Mouse (Mus musculus) heart, adult 2 months (tissue): ENCODE data around the gene Bean1. TPM values are rescaled to one million over a fixed set of nuclear protein-coding genes. Genes with fewer than 3 reads are reported as not detected.
A peak's percentile ranks its signal among the peaks of the same experiment; 100 is the strongest.

Experiments used
- DNase-seq, 2 experiments: peaks; one replicate each; pipeline ENCODE4 v3.0.0; 2021
- H3K27ac ChIP-seq: fragments of 200-600 bp; 2 replicates; pipeline ENCODE4 v1.8.1; 2022
- H3K27me3 ChIP-seq: fragments of 200-500 bp; 2 replicates; pipeline ENCODE4 v1.6.1; 2012; ENCODE audit warnings: mild to moderate bottlenecking, low read length, inconsistent platforms, mixed read lengths; ENCODE audit not compliant: control insufficient read depth, insufficient read depth
- H3K36me3 ChIP-seq: fragments of 200-500 bp; 2 replicates; pipeline ENCODE4 v1.6.1; 2012; ENCODE audit warnings: low read length, inconsistent platforms; ENCODE audit not compliant: control insufficient read depth, insufficient read depth
- H3K4me1 ChIP-seq: fragments of 200-500 bp; 2 replicates; pipeline ENCODE4 v1.6.1; 2011; ENCODE audit warnings: low read length; ENCODE audit not compliant: control insufficient read depth, insufficient read depth
- H3K4me3 ChIP-seq: fragments of 200-600 bp; 2 replicates; pipeline ENCODE4 v1.8.1; 2022
- H3K79me2 ChIP-seq: fragments of 200-500 bp; replicated peaks from 2 replicates; pipeline ENCODE4 v1.6.1; 2012; ENCODE audit warnings: mild to moderate bottlenecking, inconsistent platforms, low read length, moderate library complexity, mixed read lengths; ENCODE audit not compliant: control insufficient read depth, insufficient read depth
- H3K9ac ChIP-seq: fragments of 200-500 bp; 2 replicates; pipeline ENCODE4 v1.6.1; 2012; ENCODE audit warnings: low read depth, mild to moderate bottlenecking, control low read depth, inconsistent platforms, low read length, mixed read lengths
- CTCF ChIP-seq: fragments of 200-600 bp; IDR thresholded peaks from 2 replicates; pipeline ENCODE4 v1.8.1; 2022; ENCODE audit warnings: antibody characterized with exemption, mild to moderate bottlenecking, moderate library complexity
- EP300 ChIP-seq: fragments of 200-500 bp; IDR thresholded peaks from 2 replicates; pipeline ENCODE4 v1.6.1; 2011; ENCODE audit warnings: low read depth, low read length, control low read depth; ENCODE audit not compliant: insufficient read depth
- POLR2A ChIP-seq: fragments of 200-500 bp; IDR thresholded peaks from 2 replicates; pipeline ENCODE4 v1.6.1; 2011; ENCODE audit warnings: mild to moderate bottlenecking, low read depth, low read length, control low read depth; ENCODE audit not compliant: insufficient read depth
- WGBS: fragments of 180-500 bp; shearing (Covaris S2); methylation state at CpG from one replicate; pipeline ENCODE4 v1.1.7; 2018; 5-methylcytosine and 5-hydroxymethylcytosine counted together
- intact Hi-C: fragments of 180-260 bp; cut with DNase I; formaldehyde crosslinking; loops from one replicate; pipeline ENCODE4 v1.15.1; 2025
- long read RNA-seq: library from polyadenylated mRNA; stranded (forward); transcript quantifications from one replicate; pipeline ENCODE4 v2.0.0, GENCODE M21; 2021
- polyA plus RNA-seq: library from polyadenylated mRNA; depleted of rRNA; stranded (reverse); fragments of >200 nt; gene quantifications from 2 replicates; pipeline ENCODE4 v1.2.3, GENCODE M21; 2012; rRNA removed
- total RNA-seq, 2 experiments: library from RNA; stranded (reverse); gene quantifications; 2 replicates each; pipeline ENCODE4 v1.2.3; 2021

Bean1 gene
- total RNA-seq, result 1 to 10 TPM in 1 of 2 experiments, under 1 TPM in 1; 0.91 to 1.8 TPM
- polyA plus RNA-seq, result 4.0 and 4.1 TPM in 2 replicates
- long read RNA-seq, partial matches to known transcripts, result 0 of 2 reads
- long read RNA-seq, other reads (novel, unspliced or antisense), result 2 of 2 reads

- Histone ChIP-seq H3K27ac (no peak within 1 kb of the TSS; the same call in 1 of the 2 replicates), H3K27me3 (peaks cover 4% of the 10 kb centered on the region), H3K4me3 (peak within 1 kb of the TSS; percentile 65), H3K79me2 (no peaks in the 10 kb centered on the region), H3K4me1 (no peaks in the 10 kb centered on the region; the same call in 1 of the 2 replicates), H3K9ac (peak within 1 kb of the TSS; percentile 67), H3K36me3 (no peaks in the 10 kb centered on the region)
- peak; percentile 77 to 79 for DNase-seq
- intact Hi-C loops, result loop anchor here (2.0 kb wide), 1 partner anchor 24 kb away; no protein-coding TSS in a partner anchor
- TF ChIP-seq POLR2A, result no peak
- TF ChIP-seq CTCF, result no peak
- no peak for TF ChIP-seq EP300
- 4% methylated on average over 80 of the region's 87 CpGs for WGBS
Measured at GRCm38 (mm10) chr8:104170118-104171049, at the start of gene Bean1. TSS of gene Bean1 (plus strand) at chr8:104170442.

DNA sequence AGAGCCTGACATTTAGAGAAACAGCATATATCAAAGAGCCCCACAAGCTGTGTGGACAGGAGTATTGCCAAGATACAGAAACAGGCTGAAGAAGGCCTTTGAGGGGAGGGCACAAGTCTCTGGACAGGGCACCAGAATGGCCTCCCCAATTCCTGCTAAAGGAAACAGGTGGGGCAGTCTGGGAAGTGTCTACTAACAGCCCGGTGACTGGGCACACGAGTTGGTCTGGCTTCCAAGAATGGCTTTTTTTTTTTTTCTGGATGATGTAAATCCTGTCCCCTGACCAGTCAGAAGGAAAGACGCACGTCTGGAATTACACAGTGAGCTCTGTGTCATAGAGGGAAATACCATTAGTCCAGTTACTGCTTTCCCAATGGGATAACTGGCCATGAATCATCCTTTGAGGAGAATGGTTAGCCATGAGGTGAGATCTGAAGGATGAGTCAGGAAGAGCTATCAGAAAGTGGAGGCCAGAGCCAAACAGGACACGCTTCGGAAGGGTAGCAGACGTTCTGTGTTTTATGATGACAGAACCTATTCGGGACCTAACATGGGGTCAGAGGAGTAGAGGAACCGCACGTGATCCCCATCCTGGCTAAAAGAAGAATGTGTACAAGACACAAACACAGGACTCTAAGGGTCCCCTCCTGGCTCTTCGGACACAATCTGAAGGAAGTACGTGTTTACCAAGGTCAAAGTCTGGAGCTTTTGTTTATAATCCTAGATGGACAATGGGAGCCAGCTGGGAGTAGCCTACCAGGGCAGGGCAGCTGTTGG, 48.4 kb upstream of the Bean1 start:
- no peak for TF ChIP-seq POLR2A
- TF ChIP-seq EP300, result no peak
- no peak for TF ChIP-seq CTCF
- intact Hi-C loops, result no loop called here
- no peak overlapping the region for H3K4me3 ChIP-seq
- WGBS, result 44% methylated on average over 12 of the region's 12 CpGs
- H3K79me2 ChIP-seq, result peaks cover 4% of the 10 kb centered on the region; the same call in 1 of the 2 replicates
- DNase-seq, result no peak
- H3K36me3 ChIP-seq, result peaks cover 23% of the 10 kb centered on the region
- H3K4me1 ChIP-seq, result peaks cover 17% of the 10 kb centered on the region
- H3K27ac ChIP-seq, result peak overlapping the region; percentile 4; the same call in 1 of the 2 replicates
- H3K27me3 ChIP-seq, result no peaks in the 10 kb centered on the region
- no peak overlapping the region for H3K9ac ChIP-seq

DNA sequence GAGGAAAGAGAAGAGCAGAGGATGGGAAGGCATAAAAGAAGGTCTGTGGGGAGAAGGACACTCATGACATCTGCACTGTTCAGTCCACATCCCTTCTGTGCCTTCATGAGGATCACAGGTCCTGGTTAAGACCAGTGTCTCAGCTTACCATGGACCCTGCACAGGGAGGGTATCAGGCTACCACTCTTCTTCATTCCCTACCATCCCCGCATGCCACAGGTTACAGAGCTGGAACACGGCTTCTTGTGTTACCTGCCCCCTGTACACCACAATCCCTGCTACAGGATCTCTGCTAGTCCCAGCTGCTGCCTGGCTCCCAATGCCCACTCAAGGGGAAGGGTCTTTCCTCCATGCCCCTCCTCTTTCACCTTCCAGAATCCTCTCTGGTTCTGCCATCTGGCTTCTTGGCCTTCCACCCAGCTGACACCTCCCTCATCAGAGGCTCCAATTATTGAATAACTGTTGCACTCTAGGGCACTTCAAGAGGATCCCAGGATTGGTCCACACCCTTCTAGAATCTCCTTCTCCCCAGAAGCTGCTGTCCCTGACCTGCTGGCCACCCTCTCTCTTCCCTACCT, 47.1 kb upstream of the Bean1 start:
- TF ChIP-seq EP300 (no peak), CTCF (no peak), POLR2A (no peak)

DNA sequence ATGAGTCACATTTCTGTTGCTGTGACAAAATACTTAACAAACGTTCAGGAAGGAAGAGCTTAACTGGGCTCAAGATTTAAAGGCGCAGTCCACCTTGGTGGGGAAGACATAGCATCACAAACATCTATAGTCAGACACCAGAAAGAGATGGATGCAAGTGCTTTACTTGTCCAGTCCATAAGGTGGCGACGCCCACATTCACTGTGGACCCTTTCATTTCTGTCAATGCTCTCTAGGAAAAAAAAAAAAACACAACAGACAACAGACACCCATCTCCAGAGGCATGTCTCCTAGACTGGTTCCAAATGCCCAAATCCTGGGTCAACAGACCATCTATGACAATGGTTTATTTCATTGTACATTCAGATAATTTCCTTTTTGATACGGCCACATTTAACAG, 45.7 kb upstream of the Bean1 start:
- intact Hi-C loops, result no loop called here
- TF ChIP-seq EP300, result no peak
- TF ChIP-seq CTCF, result no peak
- no peak for TF ChIP-seq POLR2A
- 0 out of 2 replicates have a peak, but pooled peaks cover 2% of the 10 kb centered on the region for H3K79me2 ChIP-seq
- 50% methylated on average over 5 of the region's 5 CpGs for WGBS
- peaks cover 23% of the 10 kb centered on the region for H3K36me3 ChIP-seq
- no peak overlapping the region for H3K4me3 ChIP-seq
- DNase-seq, result no peak
- H3K4me1 ChIP-seq, result peaks cover 17% of the 10 kb centered on the region
- H3K27me3 ChIP-seq, result no peaks in the 10 kb centered on the region
- H3K27ac ChIP-seq, result no peak overlapping the region
- H3K9ac ChIP-seq, result no peak overlapping the region

More for the DNA sequence above, 47.1 kb upstream of the Bean1 start:
- Histone ChIP-seq H3K4me1 (peaks cover 17% of the 10 kb centered on the region), H3K4me3 (no peak overlapping the region), H3K9ac (no peak overlapping the region), H3K79me2 (peaks cover 4% of the 10 kb centered on the region; the same call in 1 of the 2 replicates), H3K27me3 (no peaks in the 10 kb centered on the region), H3K36me3 (peaks cover 23% of the 10 kb centered on the region), H3K27ac (no peak overlapping the region)
- DNase-seq, result no peak
- intact Hi-C loops, result no loop called here
- 86% methylated on average over 2 of the region's 2 CpGs for WGBS

- DNase-seq, result no peak
- Histone ChIP-seq H3K27ac (no peak overlapping the region), H3K36me3 (peaks cover 14% of the 10 kb centered on the region), H3K27me3 (no peaks in the 10 kb centered on the region), H3K4me3 (no peak overlapping the region), H3K4me1 (peaks cover 14% of the 10 kb centered on the region), H3K9ac (no peak overlapping the region), H3K79me2 (no peaks in the 10 kb centered on the region)
- intact Hi-C loops, result loop anchor here (5.0 kb wide), 1 partner anchor 35 kb away; no protein-coding TSS in a partner anchor
- 56% methylated on average over 4 of the region's 4 CpGs for WGBS
- TF ChIP-seq EP300 (no peak), CTCF (no peak), POLR2A (no peak)
Measured at GRCm38 (mm10) chr8:104127160-104127883, 42.9 kb upstream of the Bean1 start.
